Mouse (Mus musculus): ENCODE results near the gene 4930480E11Rik.
"Not testable (repeated sequence)": the region's sequence is repeated elsewhere in the genome, so short reads cannot be mapped to it uniquely, and the experiment has no call there.

4930480E11Rik gene

GRCm38 (mm10) chrX:78369343-78369742 is at the start of gene 4930480E11Rik:
Gene 4930480E11Rik, plus strand, starts transcription at chrX:78369643.
- DNase-seq (ENCODE audit: low read depth, low spot score) = no peak

- not testable (repeated sequence) for DNase-seq (ENCODE audit: low read depth, low spot score)
Observed at GRCm38 (mm10) chrX:78403346-78403745, 33.9 kb downstream of the 4930480E11Rik start.

Measured in CD4-positive helper T cell, adult 2 months (primary cell).